Mouse (Mus musculus): ENCODE data around the gene Tmem270. TPM values are rescaled to one million over a fixed set of nuclear protein-coding genes. Genes with fewer than 3 reads are reported as not detected.

The Tmem270 gene
- total RNA-seq, 2 experiments from 2014 or later, result not detected

DNA sequence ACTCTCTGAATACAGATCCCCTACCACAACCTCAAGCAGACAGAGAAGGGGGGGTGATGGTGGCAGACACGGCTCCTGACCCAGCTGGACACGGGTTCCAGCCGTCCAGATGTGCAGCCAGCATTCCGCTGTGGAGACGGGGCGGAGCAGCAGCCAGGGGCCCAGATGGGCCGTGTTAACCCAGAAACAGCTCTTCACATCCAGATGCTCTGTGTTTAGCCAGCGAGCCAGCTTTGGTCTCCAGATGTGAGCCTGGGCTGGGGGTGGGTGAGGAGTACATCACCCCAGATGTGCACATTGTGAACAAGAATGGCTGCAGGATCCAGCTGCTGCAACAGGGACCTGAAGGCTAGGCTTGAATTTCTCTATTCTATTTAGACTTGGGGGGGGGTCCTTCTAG is 11.2 kb downstream of the Tmem270 start:
- no peak for DNase-seq (ENCODE audit: low spot score in 2 of 2)
- intact Hi-C loops (cut with DNase I), result loop anchor here (10.0 kb wide), 1 partner anchor 400 kb away; no protein-coding TSS in a partner anchor

- DNase-seq (ENCODE audit: low spot score in 2 of 2), result no peak
- intact Hi-C loops (cut with DNase I), result loop anchor here (10.0 kb wide), 1 partner anchor 398 kb away; no protein-coding TSS in a partner anchor
These were observed 13.8 kb downstream of the Tmem270 start for GRCm38 (mm10) chr5:134892717-134893116.

DNA sequence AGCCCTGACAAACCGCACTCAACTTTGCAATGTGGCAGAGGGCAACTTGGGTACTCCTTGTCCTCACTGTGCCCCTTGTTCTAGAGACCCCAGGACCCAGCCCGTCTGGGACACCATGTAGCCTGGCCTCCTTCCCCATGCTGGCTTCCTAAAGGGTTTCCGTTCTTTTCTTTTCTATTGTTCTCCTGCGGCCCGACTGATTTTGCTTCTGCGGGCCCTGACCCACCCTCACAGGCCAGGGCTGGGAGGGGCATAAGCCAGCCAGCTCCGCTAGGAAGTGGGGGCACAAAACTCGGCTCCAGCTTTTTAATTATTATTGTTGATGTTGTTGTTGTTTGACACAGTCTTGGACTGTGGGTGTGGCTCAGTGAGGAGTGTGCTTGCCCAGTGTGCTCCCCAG is 15.0 kb downstream of the Tmem270 start:
- no peak for DNase-seq (ENCODE audit: low spot score in 2 of 2)
- intact Hi-C loops (cut with DNase I), result loop anchor here (10.0 kb wide), 1 partner anchor 397 kb away; no protein-coding TSS in a partner anchor

- no peak for DNase-seq (ENCODE audit: low spot score in 2 of 2)
- intact Hi-C loops (cut with DNase I), result loop anchor here (10.0 kb wide), 1 partner anchor 396 kb away; no protein-coding TSS in a partner anchor
These were observed 15.9 kb downstream of the Tmem270 start for GRCm38 (mm10) chr5:134890601-134891054.

GRCm38 (mm10) chr5:134888505-134888904 is 18.0 kb downstream of the Tmem270 start:
- intact Hi-C loops (cut with DNase I), result no loop called here
- no peak for DNase-seq (ENCODE audit: low spot score in 2 of 2)

DNA sequence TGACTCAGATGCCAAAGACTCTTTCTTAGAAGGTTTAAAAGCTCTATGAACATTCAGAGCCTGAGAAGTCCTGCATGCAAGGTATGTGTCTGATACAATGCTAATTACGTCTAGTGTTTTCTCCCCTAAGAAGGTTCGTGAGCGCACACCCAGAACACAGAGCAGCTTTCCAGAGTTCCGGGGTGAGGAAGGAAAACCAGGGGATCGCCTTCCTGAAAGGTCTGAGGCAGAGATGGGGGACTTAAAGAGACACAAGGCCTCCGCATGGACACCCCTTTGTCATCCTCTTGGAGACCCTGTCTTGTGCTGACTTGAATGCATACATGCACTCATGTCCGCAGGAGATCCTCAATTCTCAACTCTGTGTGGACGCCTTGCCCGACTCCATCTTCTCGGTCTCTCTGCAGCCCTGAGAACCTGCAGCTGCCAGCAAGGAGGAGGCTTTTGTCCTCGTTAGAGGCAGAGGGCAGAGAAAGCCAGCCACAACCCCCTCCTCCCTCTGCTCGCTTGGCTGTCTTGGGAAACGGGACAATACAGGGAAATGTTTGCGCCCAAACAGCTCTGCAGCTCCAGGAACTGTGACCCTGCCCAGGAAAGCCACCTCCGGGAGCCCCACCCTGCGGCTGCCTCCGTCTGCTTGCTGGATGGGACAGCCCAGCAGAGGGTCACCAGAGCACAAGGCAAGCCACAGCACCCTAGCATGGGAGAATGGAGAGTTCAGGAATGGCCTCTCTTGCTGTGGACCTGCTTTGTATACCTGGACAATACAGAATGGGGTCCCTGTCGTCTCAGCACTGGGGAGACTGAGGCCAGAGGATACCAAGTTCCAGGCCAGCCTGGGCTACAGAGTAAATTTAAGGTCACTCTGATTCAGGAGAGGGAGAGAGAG is 18.8 kb downstream of the Tmem270 start:
- no peak for DNase-seq (ENCODE audit: low spot score in 2 of 2)
- intact Hi-C loops (cut with DNase I), result no loop called here

DNA sequence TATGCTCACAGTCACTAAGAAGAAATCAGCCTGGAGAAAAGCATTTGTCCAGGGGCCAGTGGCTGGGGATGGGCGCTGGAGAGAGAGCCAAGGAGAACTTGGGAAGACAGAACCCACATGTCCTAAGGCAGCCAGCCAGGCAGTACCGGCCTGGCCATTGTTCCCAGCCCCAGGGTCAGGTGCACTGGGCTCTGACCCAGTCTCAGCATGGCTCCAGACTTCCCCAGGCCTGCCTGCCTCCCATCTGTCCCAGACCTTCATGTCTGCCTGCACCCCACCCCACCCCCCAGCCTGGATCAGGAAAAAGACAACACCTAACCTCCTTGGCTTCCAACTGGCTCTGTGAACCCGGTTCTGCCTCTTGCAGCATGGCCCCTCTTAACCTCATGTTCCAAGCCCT is 23.5 kb downstream of the Tmem270 start:
- DNase-seq (ENCODE audit: low spot score in 2 of 2), result no peak

GRCm38 (mm10) chr5:134876801-134877200 is 29.7 kb downstream of the Tmem270 start:
- no peak for DNase-seq (ENCODE audit: low spot score in 2 of 2)
- intact Hi-C loops (cut with DNase I), result no loop called here

More for the DNA sequence above, 23.5 kb downstream of the Tmem270 start:
- intact Hi-C loops (cut with DNase I), result no loop called here

DNA sequence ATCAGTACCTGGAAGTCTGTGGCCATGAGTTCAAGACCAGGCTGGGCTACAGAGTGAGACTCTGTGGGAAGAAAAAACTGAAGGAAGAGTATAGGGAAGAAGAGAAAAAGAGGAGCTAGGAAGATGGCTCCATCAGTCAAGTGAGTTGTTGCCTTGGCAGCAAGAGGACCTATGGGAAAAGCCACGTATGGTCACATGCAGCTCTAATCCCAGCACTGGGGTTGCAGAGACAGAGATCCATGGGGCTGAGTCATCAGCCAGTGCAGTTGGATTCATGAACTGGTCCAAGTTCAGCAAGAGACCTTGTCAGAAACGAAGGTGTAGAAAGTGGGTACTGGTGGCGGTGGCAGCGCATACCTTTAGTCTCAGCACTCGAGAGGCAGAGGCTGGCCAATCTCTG is 31.3 kb downstream of the Tmem270 start:
- no peak for DNase-seq (ENCODE audit: low spot score in 2 of 2)
- intact Hi-C loops (cut with DNase I), result no loop called here

DNA sequence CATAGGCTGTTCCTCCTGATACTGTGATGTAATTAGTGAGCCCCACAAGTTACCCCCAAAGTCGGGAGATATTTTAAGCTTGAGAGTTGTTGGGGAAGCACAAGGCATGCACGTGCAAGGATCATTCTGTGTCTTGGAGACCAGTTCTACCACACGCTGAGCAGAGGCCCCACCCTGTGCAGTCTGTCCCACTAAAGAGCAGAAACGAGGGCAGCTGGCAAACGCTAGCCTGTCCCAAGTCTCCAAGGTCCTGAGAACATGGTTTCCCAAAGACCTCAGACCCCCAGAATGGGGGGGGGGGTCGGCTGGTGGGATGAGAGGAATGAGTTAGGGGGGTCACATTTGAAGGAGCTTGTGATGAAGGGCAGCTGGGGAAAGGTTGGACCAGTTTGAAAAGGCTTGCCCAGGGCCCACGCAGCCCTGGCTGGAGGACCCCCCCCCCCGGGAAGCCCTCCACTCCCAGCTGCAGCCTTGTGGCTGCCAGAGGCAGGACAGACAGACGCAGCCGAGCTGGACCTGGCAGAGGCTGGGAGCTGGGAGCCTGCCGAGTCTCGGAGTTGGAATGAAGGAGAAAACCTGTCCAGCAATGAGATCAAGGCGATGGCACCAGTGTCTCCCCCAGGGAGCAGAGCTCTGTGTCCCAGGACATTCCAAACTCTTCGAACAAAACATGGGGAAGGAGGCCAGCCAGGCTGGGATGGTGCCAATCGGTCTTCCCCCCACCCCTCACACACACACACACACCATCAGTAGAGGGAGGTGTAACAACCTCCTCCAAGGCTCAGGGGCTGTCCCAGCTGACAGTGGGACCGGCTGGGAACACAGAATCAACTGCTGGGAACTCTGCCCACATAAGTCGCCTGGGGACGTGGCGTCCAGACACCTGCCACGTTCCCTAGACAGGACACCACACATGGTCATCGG is 32.3 kb downstream of the Tmem270 start:
- peak in 1 of 2 experiments; percentile 8 for DNase-seq (ENCODE audit: low spot score in 2 of 2)
- intact Hi-C loops (cut with DNase I), result no loop called here

DNA sequence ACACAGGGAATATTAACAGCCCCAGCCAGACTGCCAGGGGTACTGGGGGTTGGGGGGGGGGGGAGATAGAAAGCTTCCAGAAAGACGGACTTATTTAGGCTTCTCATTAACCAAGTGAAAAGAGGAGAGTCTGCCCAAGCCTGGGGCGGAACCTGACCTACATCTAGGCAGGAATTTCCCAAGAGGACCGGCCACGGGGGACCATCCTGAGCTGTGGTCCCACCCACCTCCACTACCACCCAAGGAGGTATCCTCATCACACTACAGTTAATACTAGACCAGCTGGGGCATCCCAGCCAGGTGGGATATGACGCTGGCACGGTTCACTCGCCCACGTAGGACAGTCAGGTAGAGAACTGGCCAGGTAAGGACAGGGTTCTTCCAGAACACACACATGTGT is 33.5 kb downstream of the Tmem270 start:
- DNase-seq (ENCODE audit: low spot score in 2 of 2), result no peak
- intact Hi-C loops (cut with DNase I), result no loop called here

- no peak for DNase-seq (ENCODE audit: low spot score in 2 of 2)
- intact Hi-C loops (cut with DNase I), result no loop called here
These were observed 33.9 kb downstream of the Tmem270 start for GRCm38 (mm10) chr5:134872597-134872996.

DNA sequence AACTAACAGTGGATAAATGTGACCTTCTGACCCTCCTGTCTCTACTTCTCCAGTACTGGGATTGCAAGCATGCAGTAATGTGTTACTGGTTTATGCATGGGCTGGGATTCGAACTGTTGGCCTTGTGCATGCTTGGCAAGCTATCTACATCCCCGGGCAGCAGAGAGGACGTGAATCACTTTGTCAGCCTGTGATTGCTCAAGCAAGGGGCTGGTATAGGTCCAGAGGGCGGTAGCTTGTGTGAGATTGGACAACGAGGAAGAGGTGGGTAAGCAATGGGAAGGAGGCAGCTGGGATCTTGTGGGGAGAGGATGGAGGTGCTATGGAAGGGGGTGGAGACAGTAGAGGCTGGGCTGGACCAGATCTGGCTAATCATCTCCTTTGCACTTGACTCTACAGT is 38.0 kb downstream of the Tmem270 start:
- intact Hi-C loops (cut with DNase I), result no loop called here
- no peak for DNase-seq (ENCODE audit: low spot score in 2 of 2)

- DNase-seq (ENCODE audit: low spot score in 2 of 2), result no peak
- intact Hi-C loops (cut with DNase I), result no loop called here
These were observed 39.0 kb downstream of the Tmem270 start for GRCm38 (mm10) chr5:134867320-134868144.

DNA sequence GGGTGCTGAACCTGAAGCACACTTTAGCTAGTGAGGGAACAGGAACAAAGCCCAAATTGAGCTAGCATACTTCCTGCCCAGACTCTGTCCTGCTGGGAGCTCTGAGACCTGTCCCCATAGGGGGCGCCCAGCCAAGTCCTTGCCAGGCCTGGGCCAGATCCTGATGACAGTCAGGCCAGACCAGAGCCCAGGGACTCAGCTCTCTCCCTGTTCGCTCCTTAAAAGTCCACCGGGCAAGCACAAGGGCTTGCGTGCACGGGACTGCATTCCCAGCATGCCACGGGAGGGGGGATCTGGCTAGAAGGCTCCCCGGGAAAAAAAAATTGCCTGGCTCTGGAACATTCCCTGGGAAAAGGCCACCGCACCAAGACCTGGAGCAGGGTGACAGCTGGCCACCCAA is 41.4 kb downstream of the Tmem270 start:
- intact Hi-C loops (cut with DNase I), result no loop called here
- DNase-seq (ENCODE audit: low spot score in 2 of 2), result no peak

DNA sequence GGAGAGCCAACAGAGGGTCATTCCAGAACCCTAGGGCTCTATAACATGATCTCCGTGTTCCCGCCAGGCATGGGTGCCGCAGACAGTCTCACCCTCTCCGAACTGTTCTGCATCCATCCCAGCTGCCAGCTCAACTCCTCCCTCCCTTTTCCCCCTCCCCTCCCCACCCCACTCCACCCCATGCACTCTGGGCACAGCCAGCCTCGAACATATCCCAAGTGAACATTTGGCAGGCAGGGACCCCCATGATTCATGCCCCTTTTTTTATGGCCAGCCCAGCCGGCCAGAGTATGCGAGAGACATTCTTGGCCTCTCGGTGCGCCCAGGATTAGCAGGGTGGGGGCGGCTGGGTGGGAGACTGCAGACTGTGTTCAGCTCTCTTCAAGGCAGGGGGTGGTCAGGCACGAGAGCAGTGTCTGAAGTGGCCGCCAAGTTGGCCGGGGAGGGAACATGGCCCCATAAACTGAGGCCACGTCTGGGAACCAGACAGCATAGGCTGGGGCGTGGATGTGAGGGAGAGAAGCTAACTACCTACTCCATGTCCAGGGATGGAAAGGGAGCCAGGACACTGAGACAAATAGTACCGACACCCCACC is 44.5 kb downstream of the Tmem270 start:
- intact Hi-C loops (cut with DNase I), result no loop called here

DNA sequence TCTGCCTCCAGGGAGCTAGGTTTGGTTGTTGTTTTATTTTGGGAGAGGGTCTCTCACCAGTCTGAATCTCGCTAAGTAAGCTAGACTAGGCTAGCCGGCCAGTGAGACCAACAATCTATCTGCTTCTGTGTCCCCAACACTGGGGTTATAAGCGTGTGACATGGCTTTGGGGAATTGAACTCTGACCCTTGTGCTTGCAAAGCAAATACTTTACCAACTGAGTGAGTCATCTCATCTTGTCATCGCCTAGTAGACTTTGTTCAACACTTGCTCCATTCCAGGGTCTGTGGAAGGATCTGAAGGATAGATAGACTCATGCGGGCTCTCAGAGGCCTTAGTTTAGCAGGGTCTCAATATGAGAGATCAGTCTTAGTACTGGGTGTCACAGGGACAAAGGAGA is 47.3 kb downstream of the Tmem270 start:
- DNase-seq (ENCODE audit: low spot score in 2 of 2), result no peak
- intact Hi-C loops (cut with DNase I), result no loop called here

More for the DNA sequence above, 44.5 kb downstream of the Tmem270 start:
- DNase-seq (ENCODE audit: low spot score in 2 of 2), result no peak

DNA sequence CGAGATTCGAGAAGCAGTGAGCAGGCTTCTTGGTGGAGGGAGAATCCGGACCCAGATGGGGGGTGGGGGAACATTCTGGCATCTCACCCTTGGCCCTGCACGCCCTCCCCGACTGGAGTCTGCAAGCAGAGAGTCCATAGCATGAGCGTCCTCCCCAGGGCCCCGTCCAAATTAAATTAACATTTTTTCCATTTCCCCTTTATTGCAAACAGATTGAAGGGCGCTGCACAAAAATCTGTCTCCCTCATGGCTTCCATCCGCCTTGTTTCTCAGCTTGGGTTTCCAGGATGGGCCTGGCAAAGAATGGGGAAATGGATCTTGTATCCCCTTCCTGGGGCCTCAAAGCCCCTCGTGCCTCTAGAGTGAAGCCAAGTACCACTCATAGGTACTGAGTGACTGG is 48.2 kb downstream of the Tmem270 start:
- intact Hi-C loops (cut with DNase I), result no loop called here
- DNase-seq (ENCODE audit: low spot score in 2 of 2), result no peak

DNA sequence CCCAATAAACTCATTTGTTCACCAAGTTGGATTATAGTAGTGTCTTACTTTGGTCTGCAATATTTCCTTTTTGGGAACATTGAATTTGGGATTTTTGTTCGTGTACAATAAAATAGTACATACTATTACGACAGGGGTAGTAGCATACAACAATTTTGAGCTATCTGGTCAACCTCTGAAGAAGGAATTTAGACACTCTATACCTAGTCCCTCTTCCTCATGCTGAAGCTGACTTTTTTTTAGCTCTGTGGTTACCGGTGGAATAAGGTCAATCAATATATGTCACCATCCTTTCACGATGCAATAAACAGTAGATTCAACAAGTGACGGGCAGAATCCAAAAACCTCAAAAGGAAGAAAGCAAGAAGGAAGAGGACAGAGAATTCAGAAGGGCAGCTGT is 53.7 kb downstream of the Tmem270 start:
- intact Hi-C loops (cut with DNase I), result no loop called here
- DNase-seq (ENCODE audit: low spot score in 2 of 2), result no peak
